Mouse (Mus musculus) E14TG2a.4 (cell line): ENCODE measurements around the gene Aif1.

Experiments used
- H3K27me3 ChIP-seq: 2 replicates; pipeline ENCODE4 v1.6.1; 2014; ENCODE audit warnings: low read length, control low read depth; ENCODE audit not compliant: insufficient read depth
- H3K36me3 ChIP-seq: 2 replicates; pipeline ENCODE4 v1.6.1; 2014; ENCODE audit warnings: low read length, control low read depth; ENCODE audit not compliant: insufficient read depth
- H3K4me1 ChIP-seq: replicated peaks from 2 replicates; pipeline ENCODE4 v1.6.1; 2014; ENCODE audit warnings: low read depth, low read length, control low read depth
- H3K4me3 ChIP-seq: replicated peaks from 2 replicates; pipeline ENCODE4 v1.5.1; 2014; ENCODE audit warnings: mild to moderate bottlenecking, low read length
- H3K9me3 ChIP-seq: 2 replicates; pipeline ENCODE4 v1.6.1; 2014; ENCODE audit warnings: low read length, control low read depth
- CTCF ChIP-seq: conservative IDR thresholded peaks from 2 replicates; pipeline ENCODE4 v1.5.1; 2014; ENCODE audit warnings: low read length
- NANOG ChIP-seq: IDR thresholded peaks from 2 replicates; pipeline ENCODE4 v1.6.1; 2014; ENCODE audit warnings: borderline replicate concordance, low read length, mixed read lengths
- POU5F1 ChIP-seq: IDR thresholded peaks from 2 replicates; pipeline ENCODE4 v1.6.1; 2014; ENCODE audit warnings: low read length, borderline replicate concordance

Aif1 gene

GRCm38 (mm10) chr17:35210593-35210992 lies 34.7 kb upstream of the Aif1 start:
- Histone ChIP-seq H3K27me3 (peaks cover 90% of the 10 kb centered on the region), H3K4me1 (no peaks in the 10 kb centered on the region; the same call in 1 of the 2 replicates), H3K4me3 (no peak overlapping the region), H3K36me3 (no peaks in the 10 kb centered on the region), H3K9me3 (no peaks in the 10 kb centered on the region)
- TF ChIP-seq NANOG (no peak), CTCF (no peak), POU5F1 (no peak)

GRCm38 (mm10) chr17:35209785-35210535 lies 34.1 kb upstream of the Aif1 start:
- H3K4me1 ChIP-seq = peaks cover 6% of the 10 kb centered on the region; the same call in 1 of the 2 replicates
- peaks cover 89% of the 10 kb centered on the region for H3K27me3 ChIP-seq
- no peaks in the 10 kb centered on the region for H3K36me3 ChIP-seq
- TF ChIP-seq NANOG (no peak), POU5F1 (no peak), CTCF (no peak)
- H3K4me3 ChIP-seq = no peak overlapping the region
- H3K9me3 ChIP-seq = no peaks in the 10 kb centered on the region

GRCm38 (mm10) chr17:35205380-35205769 lies 29.5 kb upstream of the Aif1 start:
- TF ChIP-seq POU5F1 (no peak), NANOG (no peak)
- peaks cover 94% of the 10 kb centered on the region for H3K27me3 ChIP-seq
- peaks cover 17% of the 10 kb centered on the region; the same call in 1 of the 2 replicates for H3K4me1 ChIP-seq
- H3K9me3 ChIP-seq = no peaks in the 10 kb centered on the region
- H3K36me3 ChIP-seq = no peaks in the 10 kb centered on the region
- peak overlapping the region; percentile 62 for H3K4me3 ChIP-seq

- no peaks in the 10 kb centered on the region for H3K9me3 ChIP-seq
- peaks cover 94% of the 10 kb centered on the region for H3K27me3 ChIP-seq
- H3K36me3 ChIP-seq = no peaks in the 10 kb centered on the region
- H3K4me1 ChIP-seq = peaks cover 17% of the 10 kb centered on the region; the same call in 1 of the 2 replicates
- no peak for TF ChIP-seq CTCF
- TF ChIP-seq NANOG = no peak
- no peak for TF ChIP-seq POU5F1
- peak within 1 kb of the TSS; percentile 62 for H3K4me3 ChIP-seq
These were observed 28.9 kb upstream of the Aif1 start, which contains the start of gene Lta for GRCm38 (mm10) chr17:35204494-35205379. Gene Lta (minus strand): TSS chr17:35205351.

- peaks cover 93% of the 10 kb centered on the region for H3K27me3 ChIP-seq
- no peak overlapping the region for H3K4me3 ChIP-seq
- H3K36me3 ChIP-seq = no peaks in the 10 kb centered on the region
- 0 out of 2 replicates have a peak, but pooled peaks cover 5% of the 10 kb centered on the region for H3K9me3 ChIP-seq
- H3K4me1 ChIP-seq = peaks cover 25% of the 10 kb centered on the region; the same call in 1 of the 2 replicates
- no peak for TF ChIP-seq NANOG
- TF ChIP-seq CTCF = no peak
- TF ChIP-seq POU5F1 = no peak
These were observed 26.6 kb upstream of the Aif1 start for GRCm38 (mm10) chr17:35202442-35202841.

- Histone ChIP-seq H3K4me1 (peaks cover 25% of the 10 kb centered on the region; the same call in 1 of the 2 replicates), H3K9me3 (0 out of 2 replicates have a peak, but pooled peaks cover 5% of the 10 kb centered on the region), H3K4me3 (no peak within 1 kb of the TSS), H3K27me3 (peaks cover 97% of the 10 kb centered on the region), H3K36me3 (no peaks in the 10 kb centered on the region)
- no peak for TF ChIP-seq NANOG
- no peak for TF ChIP-seq CTCF
- no peak for TF ChIP-seq POU5F1
These were observed 25.9 kb upstream of the Aif1 start, which contains the start of gene Tnf for GRCm38 (mm10) chr17:35201787-35202186. Gene Tnf (minus strand): TSS chr17:35202007.

GRCm38 (mm10) chr17:35201128-35201527 lies 25.3 kb upstream of the Aif1 start:
- no peaks in the 10 kb centered on the region for H3K36me3 ChIP-seq
- H3K4me3 ChIP-seq = no peak overlapping the region
- no peak for TF ChIP-seq NANOG
- H3K4me1 ChIP-seq = peaks cover 30% of the 10 kb centered on the region
- peaks cover 97% of the 10 kb centered on the region for H3K27me3 ChIP-seq
- 0 out of 2 replicates have a peak, but pooled peaks cover 5% of the 10 kb centered on the region for H3K9me3 ChIP-seq

GRCm38 (mm10) chr17:35200398-35200797 lies 24.5 kb upstream of the Aif1 start:
- Histone ChIP-seq H3K27me3 (peaks cover 98% of the 10 kb centered on the region), H3K9me3 (0 out of 2 replicates have a peak, but pooled peaks cover 5% of the 10 kb centered on the region), H3K4me3 (no peak overlapping the region), H3K4me1 (peaks cover 34% of the 10 kb centered on the region), H3K36me3 (no peaks in the 10 kb centered on the region)
- TF ChIP-seq POU5F1 (no peak), CTCF (no peak), NANOG (no peak)
